Mouse (Mus musculus): ENCODE data around the gene Mamld1.

Mamld1 gene

GRCm38 (mm10) chrX:71131464-71131863 is 81.4 kb downstream of the Mamld1 start:
- DNase-seq (ENCODE audit: low spot score in 2 of 2), result no peak

DNA sequence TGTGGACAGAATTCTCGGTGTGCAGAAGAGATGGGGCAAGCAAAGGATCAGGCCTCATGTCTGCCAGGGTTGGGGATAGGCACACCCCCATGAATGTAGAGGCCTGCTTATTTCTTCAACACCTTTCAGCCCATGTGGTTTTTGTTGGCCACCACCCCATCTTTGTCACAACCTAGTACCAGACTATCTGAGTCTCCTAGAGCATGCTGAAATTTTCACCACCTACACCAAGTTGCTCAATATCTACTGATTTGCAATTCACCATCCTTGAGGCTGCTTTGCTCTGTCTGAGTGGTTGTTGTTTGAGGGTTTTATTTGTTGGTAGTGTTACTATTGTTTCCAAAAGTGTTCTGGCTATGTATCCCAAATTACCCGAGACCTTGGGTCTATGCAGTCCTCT is 91.3 kb downstream of the Mamld1 start:
- DNase-seq (ENCODE audit: low spot score in 2 of 2), result no peak

DNA sequence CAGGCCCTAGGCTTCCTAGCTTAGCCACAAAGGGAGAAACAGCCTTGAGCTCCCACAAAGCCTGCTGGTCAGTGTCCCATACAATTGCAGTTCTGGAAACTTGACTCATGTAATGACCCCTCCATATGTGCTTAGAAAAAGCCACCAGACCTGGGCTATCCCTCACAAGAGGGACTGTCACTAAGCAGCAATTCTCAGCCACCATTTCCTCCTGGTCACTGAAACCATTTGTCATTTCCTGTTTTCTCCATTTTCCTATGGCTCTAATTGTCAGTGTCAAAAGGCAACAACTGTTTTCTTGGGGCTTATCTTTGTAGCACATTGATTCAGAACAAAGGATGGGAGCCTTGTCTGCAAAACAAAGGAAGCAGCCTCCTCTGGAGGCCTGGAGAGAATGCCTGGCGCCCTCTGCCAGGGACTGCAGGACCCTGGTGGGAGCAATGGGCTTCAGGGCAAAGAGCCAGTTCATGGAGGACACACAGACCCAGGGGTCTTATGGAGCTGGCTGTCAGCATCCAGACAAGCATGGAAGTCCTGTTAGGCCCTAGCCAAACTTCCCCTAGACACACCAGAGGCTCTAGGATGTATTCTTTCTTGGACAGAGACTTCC is 99.5 kb downstream of the Mamld1 start:
- no peak for DNase-seq (ENCODE audit: low spot score in 2 of 2)

GRCm38 (mm10) chrX:71150551-71151001 is 100.5 kb downstream of the Mamld1 start:
- DNase-seq (ENCODE audit: low spot score in 2 of 2), result no peak

- DNase-seq (ENCODE audit: low spot score in 2 of 2), result no peak
Measured at GRCm38 (mm10) chrX:71181526-71181925, 131.5 kb downstream of the Mamld1 start.

GRCm38 (mm10) chrX:71183671-71184070 is 133.6 kb downstream of the Mamld1 start:
- no peak for DNase-seq (ENCODE audit: low spot score in 2 of 2)

DNA sequence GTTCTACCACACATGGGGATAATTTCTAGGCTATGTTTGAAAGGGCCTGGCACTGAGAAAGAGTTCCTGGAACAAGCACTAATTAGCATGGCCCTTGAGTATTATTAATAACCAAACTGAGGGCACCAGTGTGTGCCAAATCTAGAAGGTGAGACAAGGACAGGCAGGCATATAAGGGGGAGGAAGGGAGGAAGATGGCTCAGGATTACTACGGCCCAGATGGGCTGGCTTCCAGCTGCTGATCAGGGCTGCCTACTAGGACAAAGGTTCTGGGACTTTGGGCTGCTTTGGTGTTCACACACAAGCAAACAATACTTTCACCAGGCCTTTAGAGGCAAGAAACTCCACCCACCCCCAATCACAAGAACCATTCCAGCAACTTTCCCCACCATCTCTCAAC is 136.3 kb downstream of the Mamld1 start:
- DNase-seq (ENCODE audit: low spot score in 2 of 2), result no peak

- no peak for DNase-seq (ENCODE audit: low spot score in 2 of 2)
Measured at GRCm38 (mm10) chrX:71204776-71205175, 154.7 kb downstream of the Mamld1 start.

Measured in spleen, postnatal 14 days (tissue).